Mouse (Mus musculus) testis, adult 2 months (tissue): ENCODE results near the gene Tma16. TPM values are rescaled to one million over a fixed set of nuclear protein-coding genes. Genes with fewer than 3 reads are reported as not detected.

Experiments used
- H3K27ac ChIP-seq: fragments of 200-500 bp; 2 replicates; pipeline ENCODE4 v1.5.1; 2012; ENCODE audit warnings: low read depth, low read length; ENCODE audit not compliant: control insufficient read depth, insufficient read depth
- H3K27me3 ChIP-seq: fragments of 200-500 bp; 2 replicates; pipeline ENCODE4 v1.6.1; 2012; ENCODE audit warnings: mild to moderate bottlenecking, low read length, moderate library complexity; ENCODE audit not compliant: control insufficient read depth, insufficient read depth
- H3K36me3 ChIP-seq: fragments of 200-500 bp; 2 replicates; pipeline ENCODE4 v1.6.1; 2012; ENCODE audit warnings: mild to moderate bottlenecking, low read length; ENCODE audit not compliant: control insufficient read depth, insufficient read depth
- H3K4me1 ChIP-seq: fragments of 200-500 bp; 2 replicates; pipeline ENCODE4 v1.6.1; 2012; ENCODE audit warnings: low read length; ENCODE audit not compliant: control insufficient read depth, insufficient read depth
- H3K4me3 ChIP-seq: fragments of 200-500 bp; 2 replicates; pipeline ENCODE4 v1.5.1; 2012; ENCODE audit warnings: low read depth, mild to moderate bottlenecking, low read length, moderate library complexity, mixed read lengths; ENCODE audit not compliant: control insufficient read depth
- CTCF ChIP-seq: fragments of 200-500 bp; IDR thresholded peaks from 2 replicates; pipeline ENCODE4 v1.5.1; 2012; ENCODE audit warnings: low read depth, mild to moderate bottlenecking, inconsistent platforms, low read length, moderate library complexity; ENCODE audit not compliant: control insufficient read depth, insufficient read depth, insufficient replicate concordance
- POLR2A ChIP-seq: fragments of 200-500 bp; IDR thresholded peaks from 2 replicates; pipeline ENCODE4 v1.6.1; 2012; ENCODE audit warnings: low read depth, mild to moderate bottlenecking, inconsistent platforms, low read length, moderate library complexity; ENCODE audit not compliant: control insufficient read depth
- polyA plus RNA-seq: library from polyadenylated mRNA; depleted of rRNA; stranded (reverse); fragments of >200 nt; gene quantifications from 2 replicates; pipeline ENCODE4 v1.2.3, GENCODE M21; 2012; rRNA removed

Gene Tma16
- polyA plus RNA-seq, 1 experiment = 2.5 TPM

DNA sequence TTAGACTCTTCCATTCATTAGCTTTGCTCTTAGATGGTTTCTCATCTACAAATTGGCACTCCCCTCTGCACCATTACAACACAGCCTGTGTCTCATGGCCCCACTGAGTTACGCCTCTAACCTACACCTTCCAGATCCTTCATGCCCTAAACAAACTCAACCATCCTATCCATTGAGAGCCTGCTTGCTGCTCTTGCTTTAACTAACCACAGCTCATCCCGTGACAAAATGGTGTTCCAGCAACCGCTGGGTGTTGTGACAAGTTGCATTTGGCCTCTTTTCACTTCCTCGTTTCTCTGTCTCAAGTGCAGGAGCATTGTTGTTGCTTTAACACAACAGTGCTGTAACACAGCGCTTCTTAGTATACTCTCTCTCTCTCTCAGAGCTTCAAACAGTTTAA is 42.2 kb downstream of the Tma16 start:
- no peaks in the 10 kb centered on the region for H3K36me3 ChIP-seq
- H3K27me3 ChIP-seq = no peaks in the 10 kb centered on the region
- TF ChIP-seq POLR2A = no peak
- no peak for TF ChIP-seq CTCF

DNA sequence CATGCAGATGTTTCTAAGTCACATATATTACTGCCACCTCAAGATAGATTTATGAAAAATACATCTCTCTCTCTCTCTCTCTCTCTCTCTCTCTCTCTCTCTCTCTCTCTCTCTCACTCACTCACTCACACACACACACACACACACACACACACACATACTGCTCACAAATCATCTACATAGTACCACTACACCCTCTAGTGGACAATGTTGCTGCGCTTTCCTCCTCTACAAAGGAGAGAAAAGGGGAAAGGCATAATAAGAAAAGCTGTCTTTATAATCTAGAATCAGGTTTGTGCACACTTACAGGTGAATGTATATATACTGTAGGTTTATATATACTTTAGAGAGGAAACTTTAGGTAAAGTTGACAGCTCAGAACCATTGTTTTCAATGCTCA is 43.6 kb downstream of the Tma16 start:
- H3K4me3 ChIP-seq = no peak overlapping the region
- H3K27me3 ChIP-seq = no peaks in the 10 kb centered on the region
- no peak overlapping the region for H3K27ac ChIP-seq
- H3K4me1 ChIP-seq = no peaks in the 10 kb centered on the region
- H3K36me3 ChIP-seq = no peaks in the 10 kb centered on the region
- no peak for TF ChIP-seq CTCF
- TF ChIP-seq POLR2A = no peak

More for the DNA sequence above, 42.2 kb downstream of the Tma16 start:
- Histone ChIP-seq H3K4me1 (no peaks in the 10 kb centered on the region), H3K4me3 (no peak overlapping the region), H3K27ac (no peak overlapping the region)

DNA sequence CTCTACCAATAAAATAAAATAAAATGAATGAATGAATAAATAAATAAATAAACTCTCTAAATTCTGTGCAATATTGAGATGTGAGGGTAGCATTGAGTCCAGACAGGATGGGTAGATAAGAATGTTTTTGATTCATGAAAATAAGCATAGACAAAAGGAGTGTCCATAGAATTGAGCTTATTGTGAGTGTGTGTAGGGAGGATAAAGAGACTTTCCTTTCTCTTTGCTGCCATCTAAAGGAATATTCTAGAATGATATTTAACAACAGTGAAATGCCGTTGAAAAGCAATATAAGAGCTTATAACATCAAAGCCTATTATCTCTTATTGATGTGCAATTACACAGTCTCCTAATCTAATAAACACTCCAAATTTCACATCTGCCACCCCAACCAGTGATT is 45.2 kb downstream of the Tma16 start:
- no peak for TF ChIP-seq CTCF
- no peak for TF ChIP-seq POLR2A
- H3K4me3 ChIP-seq = no peak overlapping the region
- H3K36me3 ChIP-seq = no peaks in the 10 kb centered on the region
- H3K27ac ChIP-seq = no peak overlapping the region
- H3K4me1 ChIP-seq = no peaks in the 10 kb centered on the region
- no peaks in the 10 kb centered on the region for H3K27me3 ChIP-seq

DNA sequence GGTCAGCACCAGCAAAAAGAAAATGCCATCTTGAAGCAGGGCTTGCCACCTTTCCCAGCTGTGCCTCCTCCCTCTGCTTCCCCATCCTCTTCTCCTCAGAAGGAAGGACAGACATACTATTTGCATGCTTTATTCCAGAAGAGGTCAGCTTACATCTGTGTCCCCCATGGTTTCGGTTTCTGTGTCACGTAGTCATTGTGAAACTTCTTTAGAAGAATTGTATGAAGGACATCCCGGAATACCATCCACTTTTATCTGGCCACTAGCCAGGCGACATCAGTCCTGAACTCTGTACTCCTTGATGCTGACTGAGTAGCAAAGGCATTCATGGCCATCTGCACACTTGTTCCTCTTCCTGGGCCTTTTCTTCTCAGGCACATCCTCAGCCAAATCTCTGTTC is 47.9 kb downstream of the Tma16 start:
- Histone ChIP-seq H3K27ac (no peak overlapping the region), H3K27me3 (no peaks in the 10 kb centered on the region), H3K4me1 (no peaks in the 10 kb centered on the region), H3K36me3 (no peaks in the 10 kb centered on the region), H3K4me3 (no peak overlapping the region)
- TF ChIP-seq POLR2A (no peak), CTCF (no peak)

DNA sequence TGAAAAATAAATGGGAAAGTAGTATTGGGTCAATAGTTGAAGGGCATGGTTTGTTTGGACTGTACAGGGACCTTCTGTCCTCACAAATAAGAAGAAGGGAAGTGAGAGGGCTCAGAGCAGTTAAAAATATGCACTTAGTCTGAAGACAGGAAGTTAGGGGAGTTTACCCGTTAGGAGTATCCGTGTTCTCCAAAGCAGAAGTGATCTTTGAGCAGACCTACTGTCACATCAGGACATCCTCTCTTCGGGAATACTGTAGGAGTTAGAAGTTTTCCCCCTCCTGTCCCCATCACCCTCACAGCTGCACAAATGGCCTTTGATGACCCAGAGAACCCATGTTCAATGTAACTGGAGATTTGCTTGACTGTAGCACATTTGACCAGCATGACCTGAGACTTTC is 48.4 kb downstream of the Tma16 start:
- no peaks in the 10 kb centered on the region for H3K4me1 ChIP-seq
- TF ChIP-seq CTCF (no peak), POLR2A (no peak)
- no peak overlapping the region for H3K4me3 ChIP-seq
- H3K36me3 ChIP-seq = no peaks in the 10 kb centered on the region
- no peaks in the 10 kb centered on the region for H3K27me3 ChIP-seq
- H3K27ac ChIP-seq = no peak overlapping the region

DNA sequence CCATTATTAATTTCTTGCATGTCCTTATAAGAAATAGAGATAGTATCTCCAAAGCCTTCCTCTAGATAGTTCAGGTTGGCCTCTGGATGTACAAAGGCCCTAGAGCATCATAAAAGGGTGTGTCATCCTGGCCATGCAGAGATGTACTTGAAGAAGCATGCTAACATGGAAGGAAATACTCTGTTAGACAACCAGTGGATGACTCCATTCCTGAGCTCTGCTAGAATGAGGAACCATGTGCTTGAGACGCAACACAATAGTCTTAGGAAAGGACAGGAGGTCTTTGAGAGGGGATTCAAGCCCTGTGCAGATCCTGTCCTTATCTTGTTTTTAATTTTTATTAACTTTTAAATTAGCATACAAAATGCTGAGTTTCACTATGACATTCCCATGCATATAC is 49.5 kb downstream of the Tma16 start:
- Histone ChIP-seq H3K27me3 (no peaks in the 10 kb centered on the region), H3K36me3 (no peaks in the 10 kb centered on the region)

DNA sequence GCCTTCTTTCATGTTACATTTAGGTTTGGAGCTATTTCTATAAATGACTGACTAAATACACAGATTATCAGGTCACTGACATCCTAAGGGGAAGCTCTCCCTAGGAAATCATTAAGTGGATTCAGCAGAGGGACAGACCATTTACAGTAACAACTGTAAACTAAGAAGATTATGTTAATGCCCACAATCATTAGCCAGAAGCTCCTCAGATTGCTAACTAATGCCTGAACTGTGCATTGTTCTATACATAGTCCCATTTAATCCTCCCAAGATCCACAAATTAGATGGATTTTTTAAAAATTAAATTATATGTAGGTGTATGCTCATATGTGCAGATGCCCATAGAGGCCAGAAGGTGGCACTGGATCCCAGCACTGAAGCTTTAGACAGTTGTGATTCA is 52.8 kb downstream of the Tma16 start:
- Histone ChIP-seq H3K4me1 (no peaks in the 10 kb centered on the region), H3K36me3 (no peaks in the 10 kb centered on the region), H3K4me3 (no peak overlapping the region), H3K27ac (no peak overlapping the region), H3K27me3 (no peaks in the 10 kb centered on the region)
- TF ChIP-seq CTCF = no peak
- no peak for TF ChIP-seq POLR2A

More for the DNA sequence above, 49.5 kb downstream of the Tma16 start:
- H3K27ac ChIP-seq = no peak overlapping the region
- no peak overlapping the region for H3K4me3 ChIP-seq
- no peaks in the 10 kb centered on the region for H3K4me1 ChIP-seq
- TF ChIP-seq CTCF (no peak), POLR2A (no peak)

DNA sequence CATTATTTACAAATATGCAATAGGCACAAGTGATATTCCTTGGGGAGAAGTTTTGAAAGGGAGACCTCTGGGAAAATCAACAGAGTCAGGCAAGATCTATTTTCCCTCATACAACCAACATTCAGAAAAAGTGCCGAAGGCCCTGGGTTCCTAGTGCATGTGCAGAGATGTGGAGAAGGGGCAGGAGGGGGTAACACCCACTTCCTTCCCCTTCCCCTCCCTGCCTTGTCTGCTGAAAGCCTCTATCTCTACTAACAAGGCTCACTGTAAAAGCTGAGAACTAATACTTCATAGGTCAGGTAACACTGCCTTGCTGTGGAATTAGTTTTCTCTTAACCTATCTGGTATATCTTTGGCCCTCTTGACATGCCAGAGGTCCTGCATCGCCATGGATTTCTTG is 55.7 kb downstream of the Tma16 start:
- H3K27me3 ChIP-seq = no peaks in the 10 kb centered on the region
- no peak overlapping the region for H3K27ac ChIP-seq
- H3K4me3 ChIP-seq = no peak overlapping the region
- H3K36me3 ChIP-seq = no peaks in the 10 kb centered on the region
- no peaks in the 10 kb centered on the region for H3K4me1 ChIP-seq
- TF ChIP-seq POLR2A = no peak
- TF ChIP-seq CTCF = no peak

Other genes with a start within 250 kb of the Tma16 start
- gene Tktl2, start 25.2 kb upstream of the Tma16 start, polyA plus RNA-seq = 31.5 and 33.8 TPM in 2 replicates
- gene Npy5r, start 201.6 kb upstream of the Tma16 start, polyA plus RNA-seq = not detected in 2 replicates
- 0.33 and 0.55 TPM in 2 replicates for gene Npy1r, start 210.7 kb upstream of the Tma16 start, polyA plus RNA-seq